Mouse (Mus musculus) kidney, adult 9 months (tissue): ENCODE measurements around the gene R3hdm4.
A peak's percentile ranks its signal among the peaks of the same experiment; 100 is the strongest.
"Not testable (repeated sequence)": the region's sequence is repeated elsewhere in the genome, so short reads cannot be mapped to it uniquely, and the experiment has no call there.

Experiments used
- DNase-seq: peaks from one replicate; pipeline ENCODE4 v3.0.0; 2022

Gene R3hdm4

GRCm38 (mm10) chr10:79896306-79896705 lies 24.7 kb downstream of the R3hdm4 start:
- no peak for DNase-seq

- peak; percentile 85 for DNase-seq
These were observed 28.4 kb downstream of the R3hdm4 start for GRCm38 (mm10) chr10:79892451-79893118.

- DNase-seq: no peak
These were observed 30.3 kb downstream of the R3hdm4 start, which contains the start of gene Cfd for GRCm38 (mm10) chr10:79890670-79891069. Gene Cfd, plus strand, starts transcription at chr10:79890853.

GRCm38 (mm10) chr10:79889386-79889785 lies 31.6 kb downstream of the R3hdm4 start:
- DNase-seq: peak; percentile 74

- no peak for DNase-seq
These were observed 34.4 kb downstream of the R3hdm4 start for GRCm38 (mm10) chr10:79886611-79887010.

- no peak for DNase-seq
These were observed 35.0 kb downstream of the R3hdm4 start, which contains the start of gene Elane for GRCm38 (mm10) chr10:79886054-79886453. Gene Elane, plus strand, starts transcription at chr10:79886247.

GRCm38 (mm10) chr10:79884938-79885337 lies 36.1 kb downstream of the R3hdm4 start:
- not testable (repeated sequence) for DNase-seq

- peak; percentile 90 for DNase-seq
These were observed 36.6 kb downstream of the R3hdm4 start for GRCm38 (mm10) chr10:79884446-79884845.

- DNase-seq: peak; percentile 90
These were observed 37.5 kb downstream of the R3hdm4 start for GRCm38 (mm10) chr10:79883297-79884084.

- no peak for DNase-seq
These were observed 39.0 kb downstream of the R3hdm4 start for GRCm38 (mm10) chr10:79881981-79882380.

GRCm38 (mm10) chr10:79880721-79881120 lies 40.3 kb downstream of the R3hdm4 start:
- DNase-seq: no peak

GRCm38 (mm10) chr10:79879527-79879926 lies 41.5 kb downstream of the R3hdm4 start:
- DNase-seq: no peak

GRCm38 (mm10) chr10:79877757-79878156 lies 43.3 kb downstream of the R3hdm4 start:
- peak; percentile 74 for DNase-seq

GRCm38 (mm10) chr10:79877174-79877573 lies 43.8 kb downstream of the R3hdm4 start:
- DNase-seq: no peak

- no peak for DNase-seq
These were observed 46.6 kb downstream of the R3hdm4 start, which contains the start of the genes Prtn3 and Plppr3 for GRCm38 (mm10) chr10:79874290-79874862. Gene Prtn3, plus strand, starts transcription at chr10:79874476. Gene Plppr3, minus strand, starts transcription at chr10:79874634.

- no peak for DNase-seq
These were observed 47.2 kb downstream of the R3hdm4 start for GRCm38 (mm10) chr10:79873715-79874289.

GRCm38 (mm10) chr10:79873313-79873712 lies 47.7 kb downstream of the R3hdm4 start:
- no peak for DNase-seq

- DNase-seq: no peak
These were observed 48.1 kb downstream of the R3hdm4 start for GRCm38 (mm10) chr10:79872862-79873261.

GRCm38 (mm10) chr10:79871845-79872244 lies 49.2 kb downstream of the R3hdm4 start:
- DNase-seq: no peak

- no peak for DNase-seq
These were observed 54.4 kb downstream of the R3hdm4 start for GRCm38 (mm10) chr10:79866601-79867000.

GRCm38 (mm10) chr10:79865801-79866295 lies 55.2 kb downstream of the R3hdm4 start:
- DNase-seq: peak; percentile 73

- peak; percentile 17 for DNase-seq
These were observed 55.8 kb downstream of the R3hdm4 start for GRCm38 (mm10) chr10:79865189-79865601.
